Mouse (Mus musculus): ENCODE data around the gene Rec8.

GRCm38 (mm10) chr14:55570588-55570987, 47.2 kb upstream of the Rec8 start:
- TF ChIP-seq CTCF (conservative IDR thresholded peaks at IDR 0.05; ENCODE audit: insufficient read depth, insufficient read length, low read depth, low read length) (no peak), POLR2A (IDR thresholded peaks at IDR 0.05; ENCODE audit: low read depth, low read length) (no peak)
